Mouse (Mus musculus) adrenal gland, postnatal 25 days (tissue): ENCODE measurements around the gene Dnajb8. TPM values are rescaled to one million over a fixed set of nuclear protein-coding genes. Genes with fewer than 3 reads are reported as not detected.

Source experiments
- DNase-seq: peaks from one replicate; pipeline ENCODE4 v3.0.0; 2021; ENCODE audit warnings: mixed read lengths
- total RNA-seq: library from RNA; stranded (reverse); gene quantifications from 2 replicates; pipeline ENCODE4 v1.2.3, GENCODE M21; 2021

The Dnajb8 gene
- total RNA-seq, 1 experiment from 2014 or later: not detected

DNA sequence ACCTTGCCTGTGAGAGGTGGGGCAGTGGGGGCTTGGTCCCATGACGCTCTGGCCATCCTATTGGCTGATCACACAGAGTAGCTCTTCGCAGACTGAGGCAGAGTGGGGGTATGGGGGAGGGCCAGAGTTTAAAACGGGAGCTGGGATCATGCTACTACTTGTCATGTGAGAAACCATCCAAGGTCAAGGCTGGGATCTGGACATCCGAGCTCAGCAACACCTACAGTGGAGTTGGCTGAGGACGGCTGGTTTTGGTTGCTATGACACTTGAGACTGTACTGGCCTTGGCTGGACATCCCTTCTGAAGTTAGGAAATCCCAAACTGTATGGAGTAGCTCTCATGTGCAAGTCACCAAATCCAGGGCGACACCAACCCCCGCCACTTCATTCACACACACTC is 9.8 kb downstream of the Dnajb8 start:
- DNase-seq: no peak

DNA sequence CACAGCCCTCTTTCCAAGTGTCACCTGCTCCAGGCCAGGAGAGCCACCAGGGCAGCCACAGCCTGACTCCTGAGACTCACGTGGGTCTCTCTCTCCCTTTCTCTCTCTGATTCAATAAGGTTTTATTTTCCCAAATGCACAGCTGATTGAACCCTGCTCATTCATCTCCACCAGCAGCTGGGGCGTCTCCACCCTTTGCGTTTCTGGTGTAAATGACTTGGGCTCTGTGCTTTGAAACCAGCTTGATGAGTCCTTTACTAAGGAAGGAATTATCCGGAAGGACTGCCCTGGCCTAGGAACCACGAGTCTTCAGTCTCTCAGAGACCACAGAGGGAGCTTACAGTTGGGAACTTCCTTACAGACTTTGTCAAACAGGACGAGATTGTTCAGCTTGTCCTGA is 10.2 kb downstream of the Dnajb8 start:
- DNase-seq: no peak

DNA sequence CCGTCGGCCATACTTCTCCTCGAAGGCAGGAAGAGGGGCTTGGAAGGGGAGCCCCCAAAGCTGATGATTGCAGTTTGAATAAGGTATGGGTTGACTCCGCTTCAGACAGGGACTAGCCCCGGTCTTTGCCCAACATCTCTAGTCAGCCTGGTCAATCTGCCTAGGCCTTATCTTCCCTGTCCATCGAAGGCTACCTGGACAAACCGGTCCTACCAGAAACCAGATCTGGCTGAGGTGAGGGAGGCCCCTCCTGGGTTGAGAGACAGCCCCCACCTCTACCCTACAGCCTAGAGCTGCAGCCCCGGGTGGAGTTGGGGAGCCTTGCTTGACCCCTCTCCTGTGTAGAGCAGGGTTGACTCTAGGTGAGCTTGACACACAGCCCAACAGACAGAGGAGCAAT is 11.9 kb downstream of the Dnajb8 start:
- no peak for DNase-seq

DNA sequence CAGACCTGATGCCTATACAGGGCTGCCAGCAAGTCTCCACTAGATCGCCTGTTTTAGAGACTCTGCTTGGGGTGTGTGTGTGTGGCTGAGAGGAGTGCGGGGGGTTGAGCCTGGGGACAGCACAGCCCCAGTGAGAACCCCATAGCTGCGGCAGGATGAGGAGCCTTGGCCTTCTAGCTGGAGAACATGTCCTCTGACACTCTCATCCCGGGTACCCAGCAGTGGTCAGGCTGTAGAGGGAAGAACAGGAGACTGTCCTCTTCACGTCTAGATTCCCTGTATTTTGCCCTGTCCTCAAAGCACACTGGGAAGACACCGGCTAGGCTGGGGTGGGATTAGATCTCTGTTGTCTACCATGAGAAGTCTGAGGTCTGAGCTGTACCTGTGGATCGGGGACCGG is 13.4 kb downstream of the Dnajb8 start:
- no peak for DNase-seq

DNA sequence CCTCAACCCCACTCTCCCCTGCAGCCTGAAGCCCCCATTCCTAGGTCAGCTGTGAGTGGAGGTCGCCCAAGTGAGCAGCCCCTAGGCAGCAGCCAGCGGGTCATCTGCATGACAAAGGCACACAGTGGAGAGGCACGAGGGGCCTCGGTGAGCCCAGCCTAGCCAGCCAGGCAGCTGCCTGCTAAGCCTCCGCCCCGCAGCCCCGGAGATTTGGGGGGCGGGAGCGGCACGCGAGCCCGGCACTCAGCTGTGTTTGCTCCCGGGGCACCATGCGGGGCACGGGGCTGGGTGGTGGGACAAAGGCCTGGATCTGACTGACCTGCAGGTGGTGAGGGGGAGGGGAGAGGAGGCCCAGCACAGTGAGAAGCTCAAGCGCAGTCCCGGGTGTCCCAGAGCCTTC is 13.9 kb downstream of the Dnajb8 start:
- DNase-seq: no peak

DNA sequence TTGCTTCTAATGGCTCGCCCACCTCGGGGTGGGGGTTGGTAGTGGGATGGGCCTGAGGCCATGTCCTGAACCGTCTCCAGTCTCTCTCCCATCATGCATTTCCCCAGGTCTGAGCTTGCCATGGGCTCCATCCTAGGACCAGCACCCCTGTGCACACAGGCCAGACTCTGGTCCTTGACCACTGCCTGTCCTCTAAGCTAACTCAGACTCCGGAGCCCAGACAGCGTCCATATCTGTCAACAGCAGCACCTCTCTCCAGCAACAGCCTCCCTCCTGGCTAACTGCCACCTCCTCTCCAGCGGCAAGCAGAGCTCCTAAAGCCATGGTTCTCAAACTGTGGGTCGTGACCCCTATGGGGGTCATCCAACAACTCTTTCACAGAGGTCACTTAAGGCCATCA is 14.4 kb downstream of the Dnajb8 start:
- no peak for DNase-seq

DNA sequence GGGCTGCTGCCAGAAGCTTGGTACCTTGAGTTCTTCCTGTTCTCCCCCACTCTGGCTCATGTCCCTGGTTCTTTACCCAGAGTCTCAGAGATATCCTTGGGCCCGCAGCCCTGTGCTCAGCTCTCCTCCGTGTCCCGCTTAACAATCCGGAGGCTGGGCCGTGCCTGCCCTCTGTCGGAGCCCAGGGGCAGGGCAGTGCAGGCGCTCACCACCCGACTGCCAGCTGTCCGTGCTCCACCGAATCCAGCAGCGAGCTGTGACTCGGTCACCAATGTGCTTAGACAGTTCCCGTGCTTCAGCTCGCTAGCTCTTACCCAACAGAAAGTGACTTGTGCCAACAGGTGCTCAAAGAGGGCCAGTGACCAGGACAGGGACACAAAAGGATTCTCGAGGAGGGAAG is 20.5 kb downstream of the Dnajb8 start:
- peak; percentile 76 for DNase-seq

DNA sequence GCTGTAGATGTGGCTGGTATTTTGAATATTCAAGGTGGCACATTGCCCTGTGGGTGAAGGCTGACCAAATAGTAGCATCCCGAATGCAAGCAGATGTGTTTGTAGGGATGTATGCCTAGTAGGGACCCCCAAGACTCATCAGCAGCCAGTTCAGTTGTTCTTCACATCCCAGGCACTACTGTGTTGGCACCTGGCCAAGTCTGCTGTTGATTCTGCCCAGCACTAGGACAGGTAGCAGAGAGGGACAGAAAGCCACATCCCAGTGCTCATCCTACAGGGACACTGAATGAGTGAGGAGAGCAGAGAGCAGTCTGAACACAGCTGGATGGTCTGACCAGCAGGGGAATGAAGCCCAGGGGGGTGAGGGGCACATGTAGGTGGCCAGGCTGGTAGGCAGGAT is 27.2 kb downstream of the Dnajb8 start:
- no peak for DNase-seq

DNA sequence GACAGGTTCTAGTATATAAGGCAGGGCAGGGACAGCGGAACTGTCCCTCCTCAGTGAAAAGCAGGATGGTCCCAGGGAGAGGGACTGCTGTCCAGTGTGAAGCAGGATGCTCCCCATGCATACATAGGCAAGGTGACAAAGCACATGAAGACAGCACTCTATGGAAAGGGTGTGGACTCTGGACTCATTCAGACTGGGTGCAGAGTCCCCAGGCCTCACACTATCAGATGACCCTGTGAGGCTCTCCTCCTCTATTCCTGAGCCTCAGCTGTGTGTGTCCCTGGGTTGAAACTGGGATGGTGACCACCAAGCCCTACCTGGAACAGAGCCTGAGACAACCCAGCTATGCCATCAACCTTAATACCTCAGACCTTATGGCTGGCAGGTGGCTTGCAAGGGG is 29.3 kb downstream of the Dnajb8 start:
- DNase-seq: no peak

DNA sequence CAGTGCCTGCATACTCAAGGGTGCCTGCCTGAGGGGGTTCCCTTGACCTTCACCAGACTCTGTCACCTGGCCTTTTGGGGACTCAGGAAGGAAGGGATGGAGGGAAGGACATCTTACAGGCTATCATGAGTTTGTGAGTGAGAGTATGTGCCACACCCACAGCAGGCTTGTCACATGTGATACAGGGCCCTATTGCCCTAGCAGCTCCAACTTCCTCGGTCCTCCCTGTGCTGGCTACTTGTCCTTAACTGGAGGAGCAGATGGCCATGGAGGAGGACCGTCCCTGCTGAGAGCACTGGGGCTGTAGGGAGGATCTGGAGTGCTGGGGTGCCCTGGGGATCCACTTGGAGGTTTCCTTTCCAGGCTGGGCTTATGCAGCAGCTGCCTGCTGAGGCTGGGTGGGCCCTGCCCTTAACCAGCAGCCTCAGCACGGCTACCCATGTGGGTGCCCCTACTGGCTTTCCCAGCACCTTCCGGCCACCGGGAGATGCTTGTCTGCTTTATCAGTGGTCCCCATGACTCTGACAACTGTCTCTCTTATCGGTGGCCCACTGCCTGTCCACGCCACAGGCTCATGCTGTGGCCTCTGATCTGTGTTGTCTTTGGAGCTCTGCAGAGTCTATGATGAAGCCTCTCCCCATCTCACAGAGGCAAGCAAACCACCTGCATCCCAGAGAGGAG is 29.9 kb downstream of the Dnajb8 start:
- DNase-seq: no peak

DNA sequence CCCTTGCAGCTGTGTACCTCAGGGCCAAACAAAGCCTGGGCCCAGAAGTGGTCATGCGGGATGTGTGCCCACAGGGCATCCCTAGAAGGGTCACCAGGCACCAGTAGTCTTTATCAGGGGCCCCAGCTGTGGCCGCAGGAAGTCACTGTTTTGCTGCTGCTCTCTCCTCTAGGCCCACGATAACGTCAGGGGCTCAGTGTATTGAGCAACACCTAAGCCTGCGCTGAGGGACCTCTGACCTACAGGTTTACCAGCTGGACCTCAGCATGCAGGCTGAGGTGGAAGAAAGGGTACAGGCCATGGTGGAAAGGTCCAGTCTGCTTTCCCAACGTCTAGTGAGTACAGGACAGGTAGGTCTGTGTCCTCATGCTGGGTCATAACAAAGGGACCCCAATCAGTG is 32.0 kb downstream of the Dnajb8 start:
- DNase-seq: no peak

DNA sequence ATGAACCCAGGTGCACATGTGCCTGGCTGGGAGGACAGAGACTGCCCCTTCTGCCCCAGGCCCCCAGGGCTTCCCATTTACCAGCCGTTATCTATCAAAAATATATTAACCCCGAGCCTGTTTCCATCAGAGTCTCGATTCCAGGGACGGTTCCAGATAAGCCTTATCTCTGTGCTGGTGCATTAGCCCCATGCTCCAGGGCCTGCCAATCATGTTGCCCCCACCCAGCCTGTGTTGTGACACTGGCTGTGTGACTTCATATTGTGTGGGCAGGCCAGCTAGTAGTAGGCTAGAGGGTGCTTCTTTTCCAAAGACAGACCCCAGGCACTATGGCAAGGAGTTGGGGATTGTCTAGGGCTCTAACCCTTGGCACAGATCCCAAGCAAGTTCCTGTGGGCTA is 33.4 kb downstream of the Dnajb8 start:
- DNase-seq: no peak

DNA sequence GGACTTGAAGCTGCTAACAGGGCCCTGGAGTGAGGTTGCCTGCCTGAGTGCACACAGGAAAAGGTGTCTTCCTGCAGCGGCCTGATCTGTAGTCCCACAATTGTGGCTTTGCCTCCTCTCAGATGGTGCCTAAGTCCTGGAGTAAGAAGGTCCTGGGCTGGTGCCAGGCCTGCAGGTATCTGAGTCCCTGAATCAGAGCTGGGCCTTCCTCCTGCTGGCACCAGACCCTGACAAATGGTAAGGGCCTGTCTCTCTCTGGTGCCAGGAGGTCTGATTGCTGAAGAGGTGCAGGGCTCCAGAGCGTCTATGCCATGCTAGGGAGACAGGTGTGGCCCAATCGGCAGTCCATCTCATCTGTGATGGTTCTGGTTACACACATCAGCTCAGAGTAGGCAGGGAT is 37.6 kb downstream of the Dnajb8 start:
- no peak for DNase-seq

DNA sequence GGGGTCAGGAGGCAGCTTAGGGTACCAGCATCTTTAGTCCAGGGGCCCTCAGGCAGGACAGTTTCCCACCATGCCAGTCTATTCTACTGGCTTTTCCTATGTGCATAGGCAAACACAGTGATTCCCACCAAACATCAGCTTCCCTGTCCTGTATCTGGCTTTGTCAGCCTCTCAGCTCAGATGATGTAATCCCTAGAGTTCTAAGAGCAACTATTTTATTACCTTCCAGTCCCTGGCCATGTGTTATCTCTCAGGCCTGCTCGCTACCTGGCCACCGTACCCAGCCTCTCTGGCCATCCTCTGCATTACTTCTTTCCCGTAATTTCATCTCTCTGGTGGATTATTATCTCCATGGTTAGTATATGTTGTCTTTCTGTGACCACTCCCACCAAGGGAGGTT is 38.6 kb downstream of the Dnajb8 start:
- no peak for DNase-seq

DNA sequence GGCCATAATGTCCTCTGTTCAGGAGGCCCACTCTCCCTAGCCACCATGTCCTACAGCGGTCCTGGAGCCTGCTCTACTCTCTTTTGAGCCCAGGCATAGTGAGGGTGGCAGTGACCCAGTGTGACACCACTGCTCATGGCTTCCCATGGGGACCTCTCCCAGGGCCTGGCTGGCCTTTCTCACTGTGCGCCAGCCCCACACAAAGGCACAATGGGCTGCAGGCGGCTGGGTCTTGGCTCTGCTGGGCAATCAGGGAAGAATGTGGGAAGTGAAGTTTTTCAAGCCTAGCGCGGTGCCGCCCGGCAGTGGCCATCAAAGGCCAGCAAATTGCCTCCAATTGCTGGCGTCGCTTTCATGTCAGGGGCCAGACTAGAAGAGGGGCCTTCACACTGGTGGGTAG is 40.1 kb downstream of the Dnajb8 start:
- no peak for DNase-seq

DNA sequence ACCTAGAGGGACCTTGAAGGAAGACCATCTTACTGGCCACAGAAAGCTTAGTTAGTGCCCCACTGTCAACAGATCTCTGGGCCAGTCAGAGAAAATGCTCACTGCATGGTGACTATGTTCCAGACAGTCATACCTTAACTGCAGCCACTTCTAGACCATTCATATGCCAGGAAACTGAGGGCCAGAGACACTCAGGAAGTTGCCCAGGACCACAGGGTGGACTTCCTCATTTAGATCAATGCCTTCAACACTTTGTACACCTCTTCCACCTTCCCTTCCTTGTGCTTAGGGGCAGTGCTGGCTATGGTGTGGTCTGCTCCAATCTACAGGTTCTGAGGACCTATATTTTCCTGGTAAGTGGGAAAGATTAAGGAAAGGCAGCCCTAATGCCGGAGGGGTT is 43.3 kb downstream of the Dnajb8 start:
- DNase-seq: no peak

DNA sequence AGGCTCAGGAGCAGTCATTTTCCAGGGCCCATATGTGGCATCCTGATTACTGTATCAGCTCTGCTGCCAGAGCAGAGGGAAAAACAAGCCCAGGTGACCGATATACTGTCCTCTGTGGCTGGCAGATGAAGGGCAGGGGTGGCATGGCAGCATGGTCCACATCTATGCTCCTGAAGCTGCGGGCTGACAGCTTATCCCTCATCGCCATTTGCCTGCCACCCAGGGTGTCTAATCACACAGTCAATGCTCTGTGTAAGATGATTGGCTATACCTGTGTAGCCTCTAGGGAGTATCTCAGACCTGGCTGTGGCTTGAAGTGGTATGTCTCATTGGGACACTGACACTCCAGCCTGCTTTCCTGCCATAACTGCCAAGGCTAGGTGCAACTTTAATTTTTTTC is 44.0 kb downstream of the Dnajb8 start:
- DNase-seq: no peak

DNA sequence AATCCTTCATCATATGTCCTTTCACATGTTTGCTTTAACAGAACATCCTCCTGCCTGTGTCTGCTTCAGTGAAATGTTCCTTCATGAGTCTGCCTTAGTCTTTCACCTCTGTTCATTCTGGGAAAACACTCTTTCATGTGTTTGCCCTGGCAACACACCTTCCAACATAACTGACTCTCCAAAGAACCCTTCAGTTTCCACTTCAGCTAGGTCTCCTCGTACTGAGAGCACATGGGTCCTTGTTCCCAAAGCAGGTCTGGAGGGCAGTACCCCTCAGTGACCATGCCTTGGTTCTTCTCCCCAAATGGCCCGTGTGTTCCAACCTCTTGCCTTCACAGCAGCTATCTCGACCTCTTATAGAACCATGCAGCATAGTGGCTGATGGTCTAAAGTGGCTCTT is 45.0 kb downstream of the Dnajb8 start:
- DNase-seq: no peak

DNA sequence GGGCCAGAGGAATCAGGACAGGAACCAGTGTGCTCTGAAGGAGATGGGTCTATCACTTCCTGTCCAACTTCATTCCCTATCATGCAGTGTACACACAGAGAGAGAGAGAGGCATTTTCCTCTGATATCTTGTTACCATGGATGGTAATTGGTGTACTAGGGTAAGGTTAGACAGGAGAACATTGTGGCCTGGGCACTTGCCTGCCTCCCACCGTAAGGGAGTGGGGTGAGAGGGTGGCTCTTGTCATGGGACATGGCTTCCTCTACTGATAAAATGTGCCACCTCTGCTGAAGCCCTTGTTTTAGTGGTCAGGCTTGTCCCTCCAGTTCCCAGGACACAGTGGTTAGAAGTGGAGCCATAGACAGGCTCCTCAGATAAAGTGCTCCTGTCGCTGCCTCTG is 45.9 kb downstream of the Dnajb8 start:
- DNase-seq: no peak

DNA sequence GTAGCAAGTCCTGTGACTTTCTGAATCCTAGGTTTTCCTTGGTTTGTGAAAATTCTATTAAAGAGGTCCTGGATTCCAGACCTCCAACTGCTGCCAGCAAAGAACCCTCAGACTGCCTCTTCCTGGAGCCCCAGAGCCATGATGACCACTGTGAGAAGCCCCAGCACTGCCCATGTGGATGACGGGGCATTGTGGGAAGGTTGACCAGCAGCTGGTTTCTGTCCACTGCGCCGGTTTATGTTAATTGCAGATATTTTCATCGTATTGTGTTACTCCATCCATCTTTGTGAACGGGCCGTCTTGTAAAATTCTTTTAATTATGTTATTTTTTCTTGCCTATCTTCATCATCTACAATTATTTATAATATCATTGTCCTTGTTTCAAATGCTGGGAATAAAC is 52.6 kb downstream of the Dnajb8 start:
- DNase-seq: no peak

DNA sequence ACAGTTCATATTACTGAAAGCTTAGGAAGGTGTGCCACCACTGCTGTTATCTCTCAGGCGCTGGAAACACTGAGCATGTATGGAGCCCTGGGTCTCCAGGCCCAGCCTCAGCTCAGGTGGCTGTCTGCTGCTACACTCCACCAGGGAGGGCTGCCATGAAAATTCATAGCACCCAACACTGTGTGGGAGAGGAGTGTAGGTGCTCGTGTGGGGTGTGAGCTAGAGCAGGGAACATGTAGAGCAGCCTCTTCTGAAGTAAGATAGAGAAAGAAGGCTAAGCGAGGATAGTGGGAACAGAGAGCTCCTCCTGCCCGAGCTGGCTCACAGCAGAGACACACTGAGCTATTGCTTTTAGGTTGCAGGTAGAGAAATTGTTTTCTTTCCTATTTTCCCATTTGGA is 54.2 kb downstream of the Dnajb8 start:
- no peak for DNase-seq

DNA sequence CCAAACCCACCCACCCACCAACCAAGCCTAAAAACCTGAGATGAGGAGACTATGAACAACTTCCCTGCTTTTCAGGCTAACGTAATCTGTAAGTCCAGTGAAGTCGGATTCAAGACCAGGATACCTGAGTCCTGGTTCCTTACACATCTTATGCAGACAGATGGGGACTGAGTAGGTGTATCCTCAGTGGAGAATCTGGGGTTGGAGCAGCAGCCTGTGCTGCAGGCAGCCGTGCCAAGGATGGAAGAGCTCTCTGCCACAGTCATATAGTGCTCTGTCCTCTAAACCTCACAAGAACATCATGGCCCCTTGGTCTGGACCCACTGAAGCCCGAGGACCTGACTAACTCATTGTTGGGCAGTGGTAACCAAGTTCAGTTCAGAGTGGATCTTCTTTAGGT is 55.2 kb downstream of the Dnajb8 start:
- DNase-seq: no peak

DNA sequence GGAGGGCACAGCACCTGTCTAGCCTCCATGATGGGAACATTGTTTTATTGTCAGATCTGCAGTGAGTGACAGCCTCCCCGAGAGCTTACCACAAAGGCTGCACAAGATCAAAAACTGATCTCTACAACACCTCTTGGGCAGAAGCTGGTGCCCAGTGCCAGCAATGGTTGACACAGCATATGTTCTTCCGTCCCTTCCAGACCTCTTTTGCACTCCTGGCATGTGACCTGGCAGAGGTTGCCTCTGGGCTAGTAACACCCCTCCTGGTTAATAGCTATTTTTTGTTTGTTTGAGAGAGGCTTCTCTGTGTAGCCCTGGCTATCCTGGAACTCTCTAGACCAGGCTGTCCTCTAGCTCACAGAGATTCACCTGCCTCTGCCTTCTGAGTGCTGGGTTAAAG is 56.1 kb downstream of the Dnajb8 start:
- no peak for DNase-seq

DNA sequence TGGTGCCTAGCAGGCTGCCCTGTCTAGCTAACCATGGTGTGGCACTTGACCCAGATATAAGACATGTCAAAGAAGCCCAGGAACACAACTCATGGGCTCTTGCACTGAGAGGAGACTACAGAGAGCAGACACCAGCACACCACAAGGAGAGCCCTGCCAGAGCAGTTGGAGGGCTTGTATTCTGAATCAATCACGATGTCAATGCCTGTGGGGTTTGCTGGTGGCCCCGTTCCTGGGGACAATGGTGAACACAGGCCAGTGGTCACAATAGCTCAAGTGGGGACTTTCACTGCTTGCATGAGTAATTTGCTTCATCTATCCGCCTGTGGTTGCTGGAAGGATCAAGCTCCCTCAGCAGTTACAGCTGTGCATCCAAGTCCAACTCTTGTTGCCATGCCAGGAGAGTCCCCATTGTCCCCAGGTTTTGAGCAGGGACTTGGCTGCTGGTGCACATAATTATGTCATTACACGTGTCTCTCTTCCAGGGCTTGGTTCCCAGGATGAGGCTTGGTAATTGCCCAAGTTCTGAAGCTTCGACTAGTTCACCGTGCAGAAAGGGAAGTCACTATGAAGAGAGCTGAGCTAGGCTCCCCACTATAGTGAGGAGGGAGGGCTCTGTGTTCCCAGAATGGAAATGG is 68.2 kb downstream of the Dnajb8 start:
- DNase-seq: no peak
